Mouse (Mus musculus) ES-E14 (cell line): ENCODE measurements around the gene Lhfpl2. TPM values are rescaled to one million over a fixed set of nuclear protein-coding genes. Genes with fewer than 3 reads are reported as not detected.

Experiments
- DNase-seq: peaks from one replicate; pipeline ENCODE4 v3.0.0-alpha.2; 2013; ENCODE audit warnings: low read depth, low spot score
- H3K27ac ChIP-seq: 2 replicates; pipeline ENCODE4 v1.5.1; 2012; ENCODE audit warnings: low read depth, mild to moderate bottlenecking, low read length, moderate library complexity, mixed read lengths; ENCODE audit not compliant: poor library complexity, insufficient read depth, severe bottlenecking
- H3K36me3 ChIP-seq: 2 replicates; pipeline ENCODE4 v1.6.1; 2012; ENCODE audit warnings: mild to moderate bottlenecking, low read length, moderate library complexity, mixed read lengths; ENCODE audit not compliant: control insufficient read depth, poor library complexity, insufficient read depth, severe bottlenecking
- H3K4me1 ChIP-seq, 2 experiments: fragments of 150-350 bp in 1 of 2; sonication (generic) in 1 of 2; 2 replicates each; pipeline ENCODE4 v1.6.1; 2012; ENCODE audit warnings: low read length in 2 of 2, mild to moderate bottlenecking in 1 of 2, mixed read lengths in 1 of 2; ENCODE audit not compliant: control insufficient read depth in 2 of 2, insufficient read depth in 2 of 2, poor library complexity in 1 of 2
- H3K4me3 ChIP-seq, 2 experiments: fragments of 150-350 bp in 1 of 2; sonication (generic) in 1 of 2; 2 replicates each; pipeline ENCODE4 v1.5.1; 2012; ENCODE audit warnings: low read length in 2 of 2, low read depth in 1 of 2, mild to moderate bottlenecking in 1 of 2, mixed read lengths in 1 of 2; ENCODE audit not compliant: insufficient read depth in 1 of 2, poor library complexity in 1 of 2, severe bottlenecking in 1 of 2
- H3K9ac ChIP-seq: 2 replicates; pipeline ENCODE4 v1.6.1; 2012; ENCODE audit warnings: low read depth, mild to moderate bottlenecking, low read length, mixed read lengths; ENCODE audit not compliant: poor library complexity, insufficient read depth, severe bottlenecking
- H3K9me3 ChIP-seq: fragments of 150-350 bp; sonication (generic); 2 replicates; pipeline ENCODE4 v1.6.1; 2012; ENCODE audit warnings: low read depth, mild to moderate bottlenecking, low read length; ENCODE audit not compliant: control insufficient read depth, insufficient read depth
- CHD2 ChIP-seq: IDR thresholded peaks from 2 replicates; pipeline ENCODE4 v1.6.1; 2014; ENCODE audit warnings: mild to moderate bottlenecking, low read depth, low read length, inconsistent platforms
- HCFC1 ChIP-seq: IDR thresholded peaks from 2 replicates; pipeline ENCODE4 v1.6.1; 2012; ENCODE audit warnings: low read length, inconsistent platforms, borderline replicate concordance; ENCODE audit not compliant: insufficient read depth
- MAFK ChIP-seq: IDR thresholded peaks from 2 replicates; pipeline ENCODE4 v1.6.1; 2014; ENCODE audit warnings: mild to moderate bottlenecking, low read depth, low read length, inconsistent platforms; ENCODE audit not compliant: insufficient read depth
- ZC3H11A ChIP-seq: IDR thresholded peaks from 2 replicates; pipeline ENCODE4 v1.6.1; 2012; ENCODE audit warnings: low read depth, mild to moderate bottlenecking, inconsistent platforms, low read length, borderline replicate concordance
- ZNF384 ChIP-seq: IDR thresholded peaks from 2 replicates; pipeline ENCODE4 v1.6.1; 2012; ENCODE audit warnings: low read depth, low read length, inconsistent platforms
- in situ Hi-C, 2 experiments: fragments of 600-800 bp; cut with MboI; formaldehyde crosslinking; loops; one replicate each; pipeline ENCODE4 v1.15.1; 2025; ENCODE audit warnings: low sequenced_read_pairs in 2 of 2, inconsistent platforms in 1 of 2; ENCODE audit not compliant: unreplicated experiment in 2 of 2
- total RNA-seq: library from RNA; depleted of rRNA; stranded (reverse); fragments of 300-350 nt; gene quantifications from 2 replicates; pipeline ENCODE4 v1.2.3, GENCODE M21; 2012

Gene Lhfpl2
- total RNA-seq, 1 experiment = 8.8 TPM

GRCm38 (mm10) chr13:94073716-94074115 is 16.1 kb downstream of the Lhfpl2 start:
- no peak for DNase-seq
- no peak for TF ChIP-seq ZNF384
- TF ChIP-seq ZC3H11A = no peak
- no peak for TF ChIP-seq CHD2
- TF ChIP-seq HCFC1 = no peak
- no peak for TF ChIP-seq MAFK
- Histone ChIP-seq H3K9ac (no peak overlapping the region), H3K4me1 (no peaks in the 10 kb centered on the region), H3K9me3 (no peaks in the 10 kb centered on the region), H3K36me3 (no peaks in the 10 kb centered on the region), H3K4me3 (no peak overlapping the region), H3K27ac (no peak overlapping the region)
- in situ Hi-C loops = no loop called here

- in situ Hi-C loops = no loop called here
- no peak overlapping the region for H3K9ac ChIP-seq
- no peak overlapping the region for H3K4me3 ChIP-seq
- H3K27ac ChIP-seq = no peak overlapping the region
- no peak for TF ChIP-seq CHD2
- no peak for DNase-seq
- no peaks in the 10 kb centered on the region for H3K4me1 ChIP-seq
- H3K36me3 ChIP-seq = no peaks in the 10 kb centered on the region
- H3K9me3 ChIP-seq = no peaks in the 10 kb centered on the region
These were observed 17.6 kb downstream of the Lhfpl2 start for GRCm38 (mm10) chr13:94075181-94075580.

GRCm38 (mm10) chr13:94077136-94078018 is 19.8 kb downstream of the Lhfpl2 start:
- no peak for DNase-seq
- no peak for TF ChIP-seq CHD2
- in situ Hi-C loops = no loop called here
- Histone ChIP-seq H3K27ac (no peak overlapping the region), H3K4me1 (no peaks in the 10 kb centered on the region), H3K4me3 (no peak overlapping the region), H3K9ac (no peak overlapping the region), H3K9me3 (no peaks in the 10 kb centered on the region), H3K36me3 (no peaks in the 10 kb centered on the region; the same call in 1 of the 2 replicates)

- Histone ChIP-seq H3K4me1 (no peaks in the 10 kb centered on the region), H3K9ac (no peak overlapping the region), H3K36me3 (no peaks in the 10 kb centered on the region; the same call in 1 of the 2 replicates), H3K9me3 (no peaks in the 10 kb centered on the region), H3K27ac (no peak overlapping the region), H3K4me3 (no peak overlapping the region)
- in situ Hi-C loops = no loop called here
- TF ChIP-seq MAFK = no peak
- TF ChIP-seq CHD2 = no peak
- TF ChIP-seq ZNF384 = no peak
- no peak for TF ChIP-seq ZC3H11A
- TF ChIP-seq HCFC1 = no peak
- no peak for DNase-seq
These were observed 25.6 kb downstream of the Lhfpl2 start for GRCm38 (mm10) chr13:94083196-94083595.

- Histone ChIP-seq H3K4me1 (no peaks in the 10 kb centered on the region), H3K9me3 (no peaks in the 10 kb centered on the region), H3K36me3 (no peaks in the 10 kb centered on the region; the same call in 1 of the 2 replicates), H3K9ac (no peak overlapping the region), H3K27ac (no peak overlapping the region), H3K4me3 (no peak overlapping the region)
- TF ChIP-seq MAFK = no peak
- no peak for TF ChIP-seq CHD2
- no peak for TF ChIP-seq ZNF384
- no peak for TF ChIP-seq HCFC1
- no peak for TF ChIP-seq ZC3H11A
- in situ Hi-C loops = no loop called here
- DNase-seq = no peak
These were observed 26.9 kb downstream of the Lhfpl2 start for GRCm38 (mm10) chr13:94084220-94085126.
